Mouse (Mus musculus) c-Kit-positive CD71-positive TER-119-negative erythroid progenitor cells, embryonic 14.5 days (primary cell): ENCODE measurements at regions not wholly inside any gene's neighbourhood (a gene's known extent, or its start where the extent isn't known, plus 50 kb on each side); places are given as distances from the start of the nearest gene placed in this dataset.

ENCODE experiments used
- DNase-seq: peaks from one replicate; pipeline ENCODE4 v3.0.0-alpha.2; 2013; ENCODE audit warnings: low read depth

- DNase-seq: no peak
Observed at GRCm38 (mm10) chr13:115671685-115672084, 569.9 kb upstream of the Itga1 start.

GRCm38 (mm10) chr13:115669516-115669915 lies 567.8 kb upstream of the Itga1 start:
- DNase-seq: no peak

- DNase-seq: no peak
Observed at GRCm38 (mm10) chr13:115655134-115655533, 553.4 kb upstream of the Itga1 start.

DNA sequence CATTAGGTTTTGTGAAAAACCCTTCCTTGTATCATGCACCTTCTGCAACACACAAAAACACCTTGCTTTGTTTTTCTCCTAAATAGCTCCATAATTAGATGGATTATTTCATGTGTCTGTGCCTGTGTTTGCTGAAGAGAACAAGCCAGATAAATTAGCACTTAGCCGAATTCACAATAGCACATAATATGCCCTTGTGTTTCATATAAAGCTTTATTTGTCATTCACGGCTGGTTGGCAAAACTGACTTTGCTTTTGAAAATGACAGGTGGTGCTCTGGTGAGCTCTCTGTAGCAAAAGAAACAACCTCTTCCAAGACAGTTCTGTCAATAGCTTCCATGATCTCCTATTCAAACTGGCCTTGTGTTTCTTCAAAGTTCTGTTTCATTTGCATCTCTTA lies 551.2 kb upstream of the Itga1 start:
- no peak for DNase-seq

GRCm38 (mm10) chr13:115652352-115652751 lies 550.6 kb upstream of the Itga1 start:
- DNase-seq: no peak

- no peak for DNase-seq
Observed at GRCm38 (mm10) chr13:115631410-115632105, 529.8 kb upstream of the Itga1 start.

DNA sequence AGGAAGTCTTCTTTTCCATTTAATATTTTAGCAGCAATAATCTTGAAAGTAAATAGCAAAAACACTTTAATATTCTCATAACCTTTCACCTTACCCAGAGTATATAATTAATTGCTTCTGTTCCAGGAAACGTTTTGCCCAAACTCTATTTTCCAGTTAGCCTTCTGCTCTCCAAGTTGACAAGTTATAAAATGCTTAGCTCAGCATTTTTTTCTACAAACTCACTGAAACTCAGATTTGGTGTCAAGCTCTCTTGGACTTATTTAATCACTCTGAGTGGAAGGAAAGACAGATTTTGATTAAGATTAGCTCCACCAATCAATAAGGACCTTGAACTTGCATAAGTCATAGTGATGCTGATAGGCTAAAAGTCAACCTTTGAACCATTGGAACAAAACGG lies 528.8 kb upstream of the Itga1 start:
- no peak for DNase-seq

- no peak for DNase-seq
Observed at GRCm38 (mm10) chr13:115613174-115613573, 511.4 kb upstream of the Itga1 start.

DNA sequence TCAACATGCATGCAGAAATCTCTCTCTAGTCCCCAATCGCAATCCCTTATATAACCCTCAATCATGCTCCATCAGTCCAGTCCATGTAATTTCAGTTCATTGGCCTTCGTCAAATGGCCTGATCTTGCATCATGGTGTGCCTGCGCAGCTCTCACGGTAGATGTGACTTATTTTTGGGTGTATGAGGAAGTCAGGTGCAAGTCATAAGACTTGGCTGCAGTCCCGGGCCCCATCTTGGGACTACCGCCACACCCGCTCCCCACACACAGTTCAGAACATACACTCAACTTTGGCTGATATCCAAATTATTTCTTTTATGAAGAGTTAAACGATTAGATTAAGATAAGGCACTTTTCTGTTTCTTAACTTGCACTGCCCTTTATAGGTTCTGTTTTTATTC lies 504.7 kb upstream of the Itga1 start:
- no peak for DNase-seq

DNA sequence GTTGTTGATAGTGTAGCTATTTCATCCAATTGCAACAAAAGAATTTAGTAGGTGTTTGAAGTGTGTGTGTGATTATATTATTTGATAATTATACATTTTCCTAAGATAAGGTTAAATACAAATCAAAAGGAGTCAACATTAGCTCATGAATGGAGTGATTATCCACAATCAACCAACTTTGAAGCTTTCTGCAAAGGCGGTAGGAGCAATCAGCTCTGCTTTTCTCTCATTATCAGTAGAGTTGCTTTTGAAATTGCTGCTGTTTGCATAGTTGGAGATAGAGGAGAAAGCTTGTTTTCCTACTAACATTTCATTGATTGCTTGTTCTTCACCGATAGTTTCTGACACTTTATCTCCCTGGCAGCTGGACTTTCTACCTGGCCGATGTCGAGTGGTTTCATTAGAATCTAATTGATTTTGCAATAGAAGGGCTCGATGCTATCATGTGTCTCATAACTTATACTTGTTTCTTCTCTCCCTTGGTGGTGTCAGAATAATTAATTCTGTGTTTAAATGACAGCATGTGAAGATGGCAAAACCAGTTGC lies 493.4 kb upstream of the Itga1 start:
- DNase-seq: no peak

DNA sequence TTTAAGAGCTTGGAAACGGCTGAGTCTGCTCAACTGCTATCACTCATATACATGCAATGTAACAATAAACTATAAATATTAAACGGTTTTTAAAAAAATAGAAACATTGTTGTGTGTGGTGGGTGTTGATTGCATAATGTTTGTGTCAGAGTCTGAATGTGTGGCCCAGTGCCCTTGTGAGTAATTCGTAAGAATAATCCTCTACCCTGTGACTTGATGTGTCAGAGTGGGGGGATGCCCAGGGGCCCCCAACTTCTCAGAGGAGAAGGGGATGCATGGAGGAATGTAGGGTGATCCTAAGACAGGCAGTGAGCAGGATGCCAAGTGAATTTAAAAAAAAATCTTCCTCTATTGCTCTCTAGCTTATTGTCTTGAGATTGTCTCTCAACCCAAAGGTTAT lies 474.2 kb upstream of the Itga1 start:
- DNase-seq: no peak

DNA sequence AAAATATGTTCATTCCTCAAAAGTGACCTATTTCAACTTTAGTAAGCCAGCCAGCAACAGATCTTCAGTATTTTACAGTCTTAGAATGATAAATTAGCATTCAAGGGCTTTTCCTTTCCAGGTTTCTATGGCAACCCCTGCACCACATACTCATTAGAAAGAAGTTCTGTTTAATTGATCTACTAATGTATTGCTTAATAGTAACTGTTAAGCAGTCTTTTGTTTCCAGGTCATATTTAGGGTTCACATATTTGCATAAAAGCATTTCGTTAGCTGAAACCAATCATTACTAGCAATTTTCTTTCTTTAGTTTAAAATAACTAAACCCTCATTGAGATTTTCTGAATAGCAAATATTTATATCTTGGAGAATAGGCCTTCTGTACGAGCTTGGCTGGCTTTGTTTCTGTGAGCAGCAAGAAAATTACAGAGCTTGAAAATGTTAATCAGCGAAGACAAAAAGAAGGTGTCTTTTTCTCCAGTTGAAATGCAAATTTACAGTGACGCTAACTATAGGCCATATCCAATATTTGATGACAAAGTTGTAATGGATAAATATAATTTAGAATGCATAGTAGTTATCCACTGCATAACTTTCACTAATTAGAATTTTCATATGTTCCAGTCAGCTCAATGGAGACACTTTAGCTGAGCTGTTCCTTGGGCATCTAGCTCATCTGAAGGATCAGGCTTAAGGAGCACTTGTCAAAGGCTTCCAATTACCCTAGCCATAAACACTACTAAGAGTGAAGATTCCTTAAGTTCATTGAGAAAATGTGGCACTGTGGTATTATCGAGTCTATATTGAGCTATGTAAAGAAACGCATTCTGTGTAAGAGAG lies 473.5 kb upstream of the Itga1 start:
- no peak for DNase-seq

DNA sequence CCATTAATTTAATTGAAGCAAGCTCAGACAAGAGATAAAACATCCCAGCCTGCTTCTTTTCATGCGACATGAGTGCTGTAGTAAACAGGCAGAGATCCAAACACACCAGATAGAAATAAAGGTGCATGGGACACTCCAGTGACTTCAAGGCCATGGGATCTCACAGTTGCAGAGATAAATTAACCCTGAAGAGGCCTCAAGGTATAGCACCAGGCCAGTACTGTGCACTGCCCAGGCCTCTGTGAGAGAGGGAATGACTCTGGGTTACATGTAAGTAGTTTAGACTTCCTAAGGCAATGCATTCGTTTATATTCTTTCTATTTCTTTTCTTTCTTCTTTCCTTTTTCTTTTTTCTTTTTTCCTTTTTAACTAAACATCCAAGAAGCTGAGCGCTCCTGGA lies 439.4 kb upstream of the Itga1 start:
- DNase-seq: no peak

GRCm38 (mm10) chr13:115535900-115536299 lies 434.1 kb upstream of the Itga1 start:
- no peak for DNase-seq

DNA sequence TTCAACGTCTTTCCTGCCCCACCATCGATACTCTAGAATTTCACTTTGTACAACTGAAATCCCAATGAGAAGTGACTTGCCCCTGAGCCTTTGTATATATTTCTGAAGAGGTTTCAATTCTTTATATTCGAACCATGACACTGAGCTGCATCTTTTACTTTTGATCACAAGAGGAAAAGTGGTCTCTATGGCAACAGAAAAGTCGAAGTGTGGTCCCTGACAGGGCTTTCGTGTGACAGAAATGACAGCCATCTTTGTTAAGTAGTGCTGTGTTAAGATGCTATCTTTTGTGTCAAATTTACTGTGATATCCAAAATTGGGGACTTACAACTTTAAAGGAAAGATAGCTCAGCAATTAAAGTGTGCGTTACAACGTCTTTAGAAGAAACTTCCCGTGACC lies 412.1 kb upstream of the Itga1 start:
- no peak for DNase-seq

GRCm38 (mm10) chr13:115512214-115512613 lies 410.4 kb upstream of the Itga1 start:
- DNase-seq: no peak

DNA sequence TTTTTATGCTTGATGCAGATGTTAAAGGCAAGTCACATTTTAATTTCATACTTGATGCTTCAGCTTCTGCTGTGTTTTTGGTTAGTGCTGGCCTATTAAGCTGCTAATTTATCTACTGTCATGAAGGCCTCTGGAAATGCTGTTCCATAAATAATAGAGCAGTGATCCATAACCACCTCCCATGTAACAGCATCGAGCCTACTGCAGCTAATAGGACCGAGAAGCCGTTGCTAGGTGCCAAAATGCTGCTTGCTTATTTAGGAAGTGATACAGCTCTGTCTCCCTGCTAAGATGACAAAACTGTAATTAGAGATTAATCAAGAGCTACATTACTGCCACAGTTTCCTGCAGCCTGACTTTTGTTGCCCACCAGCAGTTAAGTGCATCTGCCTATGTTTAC lies 406.9 kb upstream of the Itga1 start:
- no peak for DNase-seq

- DNase-seq: no peak
Observed at GRCm38 (mm10) chr13:115494399-115494798, 392.6 kb upstream of the Itga1 start.

- DNase-seq: no peak
Observed at GRCm38 (mm10) chr13:115475861-115476260, 374.1 kb upstream of the Itga1 start.

DNA sequence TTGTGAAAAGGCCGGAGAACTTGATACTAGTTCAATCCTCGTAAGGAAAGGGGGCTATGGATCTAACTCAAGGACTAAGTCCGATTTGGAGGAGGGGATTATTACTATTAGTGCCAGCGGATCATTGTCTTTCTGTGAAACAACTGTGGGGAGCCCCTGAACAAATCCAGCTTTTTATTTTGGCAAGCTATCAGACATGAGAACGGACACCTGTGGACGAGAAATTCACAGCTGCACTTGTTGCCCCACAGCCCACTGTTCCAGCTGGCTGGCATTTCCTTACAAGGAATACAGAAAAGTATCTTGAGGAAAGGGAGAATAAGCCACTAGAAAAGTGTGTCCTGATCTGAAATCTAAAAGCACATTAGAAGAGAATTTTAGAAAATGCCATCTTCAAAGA lies 363.9 kb upstream of the Itga1 start:
- no peak for DNase-seq

DNA sequence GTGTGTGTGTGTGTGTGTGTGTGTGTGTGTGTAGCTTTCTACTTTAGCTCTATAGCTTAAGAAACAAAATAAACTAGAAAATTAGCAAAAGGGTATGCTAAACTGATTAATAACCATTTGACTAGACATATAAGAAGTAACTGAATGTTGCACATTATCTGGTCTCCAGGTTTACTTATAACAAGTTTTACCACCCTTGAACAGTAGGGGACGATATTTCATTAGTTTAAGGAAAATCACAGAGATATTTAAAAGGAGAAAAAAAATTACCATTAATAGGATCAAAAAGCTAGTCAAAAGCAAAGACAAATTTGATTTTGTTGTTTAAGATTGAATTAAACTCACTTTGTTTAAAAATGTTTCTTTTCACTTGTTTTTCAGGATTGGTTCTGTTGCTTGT lies 349.5 kb upstream of the Itga1 start:
- no peak for DNase-seq

- no peak for DNase-seq
Observed at GRCm38 (mm10) chr13:115427091-115428033, 325.6 kb upstream of the Itga1 start.
